8 mouse cellular contexts compared by ENCODE assay signal in genomic region chr2:156614661-156615654, GRCm38 (mm10). TPM values are rescaled to one million over a fixed set of nuclear protein-coding genes. Genes with fewer than 3 reads are reported as not detected.
DNase-seq lines count a peak whose midpoint lies in the region; ATAC-seq and TF ChIP-seq lines count a peak whose summit lies in the region.

No protein-coding gene starts in this region.

- DNase-seq in layer of hippocampus, adult 2 months (ENCODE audit: low spot score in 2 of 2), result no peak
- no peak for DNase-seq in layer of hippocampus, adult 9-10 months (ENCODE audit: low spot score)
- peak; percentile 34 for DNase-seq in hindbrain, embryonic 11.5 days (ENCODE audit: low spot score)
- DNase-seq in urinary bladder, postnatal 36 days (ENCODE audit: low spot score in 2 of 2), result no peak
- no peak for DNase-seq in adrenal gland, adult 18-20 months (ENCODE audit: low spot score in 2 of 2)
- DNase-seq in B cell, adult 2 months, result no peak

- no peak for TF ChIP-seq CTCF in layer of hippocampus, adult 2 months (conservative IDR thresholded peaks at IDR 0.05)
- TF ChIP-seq CTCF in cortical plate, adult 2 months (IDR thresholded peaks at IDR 0.05; ENCODE audit: extremely low read depth, insufficient read depth, low read length), result no peak

- H3K4me1 ChIP-seq in cortical plate, adult 2 months (ENCODE audit: control insufficient read depth, insufficient read depth, low read length), result peaks cover 17% of the 10 kb centered on the region
- peaks cover 8% of the 10 kb centered on the region; the same call in 1 of the 2 replicates for H3K4me1 ChIP-seq in hindbrain, embryonic 11.5 days (replicated peaks; ENCODE audit: control insufficient read depth, insufficient read depth, low read length)
- peaks cover 19% of the 10 kb centered on the region for H3K4me1 ChIP-seq in midbrain, embryonic 16.5 days (ENCODE audit: control insufficient read depth, insufficient read depth, low read length)

- H3K27me3 ChIP-seq in hindbrain, embryonic 11.5 days (ENCODE audit: control insufficient read depth, insufficient read depth, low read length), result peaks cover 41% of the 10 kb centered on the region
- H3K27me3 ChIP-seq in midbrain, embryonic 16.5 days (ENCODE audit: control insufficient read depth, insufficient read depth, low read depth, low read length), result peaks cover 3% of the 10 kb centered on the region

- 10% methylated on average over 31 of the region's 31 CpGs for WGBS in hindbrain, embryonic 11.5 days
- WGBS in midbrain, embryonic 16.5 days, result 9% methylated on average over 31 of the region's 31 CpGs

- H3K36me3 ChIP-seq in hindbrain, embryonic 11.5 days (ENCODE audit: control insufficient read depth, insufficient read depth, low read length), result no peaks in the 10 kb centered on the region
- H3K36me3 ChIP-seq in midbrain, embryonic 16.5 days (ENCODE audit: control insufficient read depth, insufficient read depth, low read length), result no peaks in the 10 kb centered on the region

- 0 out of 2 replicates have a peak, but pooled peaks have one; percentile 2 for TF ChIP-seq POLR2A in cortical plate, adult 2 months (IDR thresholded peaks at IDR 0.05; ENCODE audit: extremely low read depth, insufficient read depth, low read length)

- H3K9me3 ChIP-seq in hindbrain, embryonic 11.5 days (ENCODE audit: control insufficient read depth, low read length), result no peaks in the 10 kb centered on the region
- no peaks in the 10 kb centered on the region for H3K9me3 ChIP-seq in midbrain, embryonic 16.5 days (replicated peaks; ENCODE audit: control insufficient read depth, low read length, poor library complexity, severe bottlenecking)

- H3K9ac ChIP-seq in hindbrain, embryonic 11.5 days (ENCODE audit: low read depth, low read length), result no peak overlapping the region
- peak overlapping the region; percentile 93 for H3K9ac ChIP-seq in midbrain, embryonic 16.5 days (ENCODE audit: low read depth, low read length)

- no peak for ATAC-seq in hindbrain, embryonic 11.5 days (ENCODE audit: low FRiP score)
- ATAC-seq in midbrain, embryonic 16.5 days, result peak; percentile 29; the same call in 1 of the 2 replicates

- peak overlapping the region; percentile 99 for H3K4me2 ChIP-seq in hindbrain, embryonic 11.5 days (replicated peaks; ENCODE audit: low read depth, low read length)
- peak overlapping the region; percentile 93 for H3K4me2 ChIP-seq in midbrain, embryonic 16.5 days (ENCODE audit: low read length)

- H3K4me3 ChIP-seq in layer of hippocampus, adult 2 months, result peak overlapping the region; percentile 91
- peak overlapping the region; percentile 81 for H3K4me3 ChIP-seq in cortical plate, adult 2 months (ENCODE audit: insufficient read depth, low read length)
- peak overlapping the region; percentile 71 for H3K4me3 ChIP-seq in hindbrain, embryonic 11.5 days (ENCODE audit: low read depth, low read length)
- H3K4me3 ChIP-seq in midbrain, embryonic 16.5 days (ENCODE audit: low read depth, low read length), result peak overlapping the region; percentile 96

- peak overlapping the region; percentile 98; the same call in 1 of the 2 replicates for H3K27ac ChIP-seq in layer of hippocampus, adult 2 months
- H3K27ac ChIP-seq in cortical plate, adult 2 months (ENCODE audit: insufficient read depth, low read length), result no peak overlapping the region
- H3K27ac ChIP-seq in hindbrain, embryonic 11.5 days (ENCODE audit: low read depth, low read length), result no peak overlapping the region
- no peak overlapping the region for H3K27ac ChIP-seq in midbrain, embryonic 16.5 days (ENCODE audit: low read length)

RNA-seq across cellular contexts. Expression of gene Dlgap4, which starts 1.5 kb away (rescaled TPM):
- total RNA-seq in layer of hippocampus, adult 2 months (2021), result 100 to 1,000 TPM; 194 to 198 TPM
- polyA plus RNA-seq in cortical plate, adult 2 months (2012; rRNA removed), result 205 and 222 TPM in 2 replicates
- 161 and 162 TPM in 2 replicates for polyA plus RNA-seq in hindbrain, embryonic 11.5 days (2014; fragmentation: Nextera tagmentation; extraction: Ambion mirVana)
- 270 and 271 TPM in 2 replicates for polyA plus RNA-seq in midbrain, embryonic 16.5 days (2015; fragmentation: Nextera tagmentation; extraction: Ambion mirVana)
- total RNA-seq in adrenal gland, adult 18-20 months (2021), result 10 to 100 TPM; 43.2 to 60.8 TPM
